13 mouse cellular contexts compared by ENCODE assay signal in genomic region chr1:193738821-193739220, GRCm38 (mm10).
DNase-seq lines count a peak whose midpoint lies in the region; ATAC-seq and TF ChIP-seq lines count a peak whose summit lies in the region.
"Had no signal": no experiment of that assay in that cellular context is flagged by ENCODE, and none has a peak within 500 bp of the region (broad histone marks: within the 10 kb centered on the region; RNA-seq: fewer than 3 reads in every experiment).

No protein-coding gene starts in this region.

- no peaks in the 10 kb centered on the region for H3K27me3 ChIP-seq in lung, postnatal 0 days (replicated peaks; ENCODE audit: insufficient read depth, low read length)
- no peaks in the 10 kb centered on the region for H3K27me3 ChIP-seq in limb, embryonic 10.5 days (ENCODE audit: low read depth, poor library complexity, severe bottlenecking)
- H3K27me3 ChIP-seq: megakaryocyte, embryonic 14.5 days had no signal

- H3K27ac ChIP-seq in lung, postnatal 0 days (ENCODE audit: low read length) = no peak overlapping the region
- no peak overlapping the region for H3K27ac ChIP-seq in limb, embryonic 10.5 days
- H3K27ac ChIP-seq: hindbrain, embryonic 10.5 days had no signal

- no peaks in the 10 kb centered on the region for H3K36me3 ChIP-seq in lung, postnatal 0 days (ENCODE audit: insufficient read depth, low read length)
- no peaks in the 10 kb centered on the region for H3K36me3 ChIP-seq in limb, embryonic 10.5 days
- H3K36me3 ChIP-seq: hindbrain, embryonic 10.5 days had no signal

- TF ChIP-seq CTCF in lung, postnatal 0 days (IDR thresholded peaks at IDR 0.05) = no peak

- H3K9ac ChIP-seq in lung, postnatal 0 days (replicated peaks; ENCODE audit: low read depth) = no peak overlapping the region

- H3K9me3 ChIP-seq in lung, postnatal 0 days (ENCODE audit: low read length) = no peaks in the 10 kb centered on the region
- no peaks in the 10 kb centered on the region for H3K9me3 ChIP-seq in limb, embryonic 10.5 days (replicated peaks)
- H3K9me3 ChIP-seq: hindbrain, embryonic 10.5 days; megakaryocyte, embryonic 14.5 days had no signal

- no peak overlapping the region for H3K4me2 ChIP-seq in lung, postnatal 0 days (replicated peaks; ENCODE audit: low read depth, low read length)

- WGBS in lung, postnatal 0 days = 48% methylated on average over 6 of the region's 6 CpGs
- 70% methylated on average over 6 of the region's 6 CpGs for WGBS in limb, embryonic 10.5 days

- peak; percentile 23 for DNase-seq in adrenal gland, postnatal 25 days
- no peak for DNase-seq in adrenal gland, adult 8-10 months
- peak; percentile 8 for DNase-seq in lung, postnatal 0 days (ENCODE audit: low spot score)
- no peak for DNase-seq in lung, postnatal 36 days
- DNase-seq in R1 (ENCODE audit: low read depth, low spot score) = peak; percentile 41
- DNase-seq in limb, embryonic 10.5 days (ENCODE audit: low spot score) = peak; percentile 64
- no peak for DNase-seq in cerebellum, postnatal 25 days
- no peak for DNase-seq in right cerebral cortex, adult 18-20 months
- DNase-seq: B cell, adult 2 months; cerebellum, adult 11-12 months; left cerebral cortex, postnatal 4 days had no signal

- no peak for TF ChIP-seq EP300 in lung, postnatal 0 days (IDR thresholded peaks at IDR 0.05)

- ATAC-seq in lung, postnatal 0 days = no peak

- H3K4me1 ChIP-seq in lung, postnatal 0 days (ENCODE audit: insufficient read depth, low read depth, low read length) = no peaks in the 10 kb centered on the region
- H3K4me1 ChIP-seq in limb, embryonic 10.5 days = peaks cover 8% of the 10 kb centered on the region; the same call in 1 of the 2 replicates
- H3K4me1 ChIP-seq: megakaryocyte, embryonic 14.5 days had no signal

- H3K4me3 ChIP-seq in lung, postnatal 0 days (ENCODE audit: low read depth, low read length) = no peak overlapping the region
- H3K4me3 ChIP-seq in limb, embryonic 10.5 days = no peak overlapping the region
- H3K4me3 ChIP-seq: hindbrain, embryonic 10.5 days; megakaryocyte, embryonic 14.5 days had no signal

Comparison
In these comparisons a context has a peak if more than half of its experiments do, and no peak if none do; other contexts are left out.
1. DNase-seq: peak in adrenal gland, postnatal 25 days (single experiment), lung, postnatal 0 days (single experiment), R1 (single experiment) and limb, embryonic 10.5 days (single experiment); none in adrenal gland, adult 8-10 months (single experiment), lung, postnatal 36 days (single experiment), cerebellum, postnatal 25 days (0 of 2) and right cerebral cortex, adult 18-20 months (single experiment).